Mouse (Mus musculus): Measurements from ENCODE around the gene Prkrip1.

GRCm38 (mm10) chr5:136237607-136238006, 38.8 kb upstream of the Prkrip1 start:
- TF ChIP-seq GATA1 (IDR thresholded peaks at IDR 0.05; ENCODE audit: borderline replicate concordance, low read length) (no peak), FLI1 (IDR thresholded peaks at IDR 0.05; ENCODE audit: low read length) (no peak)

Measured in megakaryocyte, embryonic 14.5 days (primary cell).